Mouse (Mus musculus): Measurements from ENCODE around the gene Ubn1.

Ubn1 gene

DNA sequence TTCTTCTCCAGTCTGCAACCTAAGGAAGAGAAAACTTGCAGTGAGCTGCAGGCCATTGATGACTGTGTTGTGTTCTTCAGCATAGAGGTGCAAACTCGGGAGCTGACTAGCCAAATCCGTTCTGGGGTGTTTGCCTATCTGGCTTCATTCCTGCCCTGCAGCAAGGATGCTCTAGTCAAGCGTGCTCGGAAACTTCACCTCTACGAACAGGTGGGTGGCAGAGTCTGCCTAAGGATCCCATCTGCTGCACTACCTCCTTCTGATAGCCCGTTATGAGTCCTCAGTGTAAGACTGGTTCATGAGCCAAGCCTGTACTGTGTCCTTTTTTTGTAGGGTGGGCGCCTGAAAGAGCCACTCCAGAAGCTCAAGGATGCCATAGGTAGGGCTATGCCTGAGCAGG lies 22.1 kb downstream of the Ubn1 start:
- no peak for DNase-seq (ENCODE audit: low spot score in 2 of 2)

DNA sequence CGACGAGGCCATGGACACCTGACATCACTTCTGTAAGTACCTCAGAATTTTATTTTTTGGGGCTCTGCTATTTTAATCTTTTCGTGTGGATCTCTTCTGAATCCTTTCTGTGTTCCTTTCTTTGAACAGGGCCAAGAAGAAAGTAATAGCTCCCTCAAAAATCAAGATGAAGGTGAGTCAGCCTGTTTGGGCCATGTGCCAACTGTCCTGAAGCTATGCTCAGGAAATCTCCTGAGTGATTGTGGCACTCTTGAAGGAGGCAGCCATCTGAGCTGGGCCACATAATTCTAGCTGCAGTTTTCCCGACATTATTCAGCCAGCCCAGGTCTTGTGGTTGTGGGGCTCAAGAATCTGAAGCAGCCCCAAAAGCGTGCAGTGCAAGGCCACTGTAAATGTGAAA lies 24.5 kb downstream of the Ubn1 start:
- DNase-seq (ENCODE audit: low spot score in 2 of 2): no peak

GRCm38 (mm10) chr16:5085196-5085595 lies 35.3 kb downstream of the Ubn1 start:
- DNase-seq (ENCODE audit: low spot score in 2 of 2): no peak

DNA sequence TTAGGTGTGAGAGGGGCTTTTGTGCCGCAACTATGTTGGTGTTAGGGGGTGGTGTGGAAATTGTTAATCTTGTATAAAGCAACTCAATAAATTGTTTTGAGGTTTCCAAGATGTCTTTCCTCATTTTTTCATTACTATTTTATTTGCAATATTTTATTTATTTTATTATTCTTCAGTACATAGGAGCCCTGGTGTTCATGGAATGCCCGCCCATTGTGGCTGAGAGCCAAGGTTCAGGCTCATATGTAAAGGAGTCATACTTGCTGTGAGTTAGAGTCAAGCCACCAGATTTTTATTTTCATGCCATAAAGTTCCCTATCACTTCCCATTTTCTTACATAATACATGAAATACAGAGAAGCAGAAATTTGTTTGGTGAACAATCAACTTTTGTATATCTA lies 36.3 kb downstream of the Ubn1 start:
- no peak for DNase-seq (ENCODE audit: low spot score in 2 of 2)

GRCm38 (mm10) chr16:5089021-5089420 lies 39.2 kb downstream of the Ubn1 start:
- no peak for DNase-seq (ENCODE audit: low spot score in 2 of 2)

- DNase-seq (ENCODE audit: low spot score in 2 of 2): no peak
Observed at GRCm38 (mm10) chr16:5093285-5093684, 43.4 kb downstream of the Ubn1 start.

GRCm38 (mm10) chr16:5096504-5096903 lies 46.6 kb downstream of the Ubn1 start:
- DNase-seq (ENCODE audit: low spot score in 2 of 2): no peak

DNA sequence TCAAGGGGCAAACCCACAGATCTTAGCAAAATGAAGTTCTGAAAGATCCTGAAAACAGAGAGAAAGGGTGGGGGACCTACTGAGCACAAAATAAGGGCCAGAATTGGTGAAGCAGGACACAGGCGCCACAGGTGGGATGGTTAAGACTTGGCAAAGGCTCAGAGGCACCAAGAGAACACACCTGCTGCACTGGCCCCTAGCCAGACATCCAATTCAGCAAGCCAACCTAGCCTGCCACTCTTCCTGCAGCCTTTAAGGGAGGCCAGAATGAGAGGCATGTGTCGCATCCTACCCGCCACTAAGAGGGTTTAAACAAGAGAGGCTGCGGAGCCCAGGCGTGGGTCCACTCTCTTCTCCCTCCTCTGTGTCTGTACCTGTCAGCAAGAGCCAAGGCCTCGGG lies 51.1 kb downstream of the Ubn1 start:
- DNase-seq (ENCODE audit: low spot score in 2 of 2): no peak

GRCm38 (mm10) chr16:5109877-5110276 lies 60.0 kb downstream of the Ubn1 start:
- DNase-seq (ENCODE audit: low spot score in 2 of 2): no peak

- no peak for DNase-seq (ENCODE audit: low spot score in 2 of 2)
Observed at GRCm38 (mm10) chr16:5111021-5111420, 61.2 kb downstream of the Ubn1 start.

GRCm38 (mm10) chr16:5113002-5113550 lies 63.2 kb downstream of the Ubn1 start:
- no peak for DNase-seq (ENCODE audit: low spot score in 2 of 2)

DNA sequence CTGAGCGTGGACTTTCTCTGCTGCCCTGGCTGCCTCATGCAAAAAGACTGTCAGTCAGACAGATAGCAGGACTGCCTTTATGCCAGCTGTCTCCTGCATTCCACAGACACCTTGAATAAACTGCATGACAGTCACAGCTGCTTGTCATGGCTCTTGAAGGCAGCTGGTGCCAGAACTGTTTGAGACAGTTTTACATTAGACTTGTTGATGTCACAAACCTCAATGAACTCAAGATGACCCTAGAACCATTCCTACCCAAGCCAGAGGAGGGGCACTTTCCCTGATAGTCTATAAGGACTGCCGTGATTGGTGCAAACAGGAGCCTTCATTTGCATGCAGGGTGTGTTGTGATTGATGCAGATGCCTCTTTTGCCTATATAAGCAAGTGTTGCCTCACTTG lies 63.7 kb downstream of the Ubn1 start:
- DNase-seq (ENCODE audit: low spot score in 2 of 2): no peak

- no peak for DNase-seq (ENCODE audit: low spot score in 2 of 2)
Observed at GRCm38 (mm10) chr16:5119385-5119784, 69.5 kb downstream of the Ubn1 start.

- DNase-seq (ENCODE audit: low spot score in 2 of 2): no peak
Observed at GRCm38 (mm10) chr16:5119845-5120244, 70.0 kb downstream of the Ubn1 start.

DNA sequence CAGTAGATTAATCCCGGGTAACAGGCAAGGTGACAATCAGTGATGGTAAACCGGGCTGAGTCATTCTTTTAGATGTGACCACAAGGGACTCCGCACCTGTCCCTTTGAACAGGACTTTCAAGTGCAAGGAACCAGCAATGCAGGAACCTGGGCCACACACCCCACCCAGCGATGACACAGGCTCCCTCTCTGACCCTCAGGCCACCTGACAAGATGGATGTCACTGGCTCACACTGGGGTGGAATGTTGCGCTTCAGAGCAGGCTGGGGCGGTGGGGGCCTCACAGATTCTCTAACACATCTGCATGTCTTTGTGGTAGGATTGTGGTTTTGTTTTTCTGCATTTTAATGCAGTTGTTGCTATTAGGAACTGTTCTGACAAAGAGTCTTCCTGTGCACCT lies 73.6 kb downstream of the Ubn1 start:
- DNase-seq (ENCODE audit: low spot score in 2 of 2): no peak

- DNase-seq (ENCODE audit: low spot score in 2 of 2): no peak
Observed at GRCm38 (mm10) chr16:5130196-5130595, 80.3 kb downstream of the Ubn1 start.

- no peak for DNase-seq (ENCODE audit: low spot score in 2 of 2)
Observed at GRCm38 (mm10) chr16:5130766-5131165, 80.9 kb downstream of the Ubn1 start.

- DNase-seq (ENCODE audit: low spot score in 2 of 2): no peak
Observed at GRCm38 (mm10) chr16:5131251-5131922, 81.5 kb downstream of the Ubn1 start.

DNA sequence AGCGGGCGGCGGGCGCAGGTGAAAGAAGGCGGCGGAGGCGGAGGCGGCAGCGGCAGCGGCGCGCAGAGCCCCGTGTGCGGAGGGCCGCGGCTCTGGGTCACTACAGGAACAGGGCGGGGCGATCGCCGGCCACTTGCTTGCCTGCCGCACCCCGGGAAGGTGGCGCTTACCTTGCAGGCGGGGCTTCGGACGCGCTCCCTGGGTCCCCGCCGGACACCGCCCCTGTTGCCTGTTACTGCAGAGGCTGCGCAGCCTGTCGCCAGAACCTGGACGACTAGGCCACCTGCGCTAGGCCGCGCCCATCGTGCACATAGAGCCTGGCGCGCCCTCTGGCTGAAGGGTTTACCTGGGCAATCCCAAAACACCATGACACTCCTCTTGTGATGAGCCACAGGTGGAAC lies 82.5 kb downstream of the Ubn1 start, which contains the start of gene Ppl:
TSS of gene Ppl (minus strand) at position 21 of the 401 bp plus-strand sequence.
- no peak for DNase-seq (ENCODE audit: low spot score in 2 of 2)

DNA sequence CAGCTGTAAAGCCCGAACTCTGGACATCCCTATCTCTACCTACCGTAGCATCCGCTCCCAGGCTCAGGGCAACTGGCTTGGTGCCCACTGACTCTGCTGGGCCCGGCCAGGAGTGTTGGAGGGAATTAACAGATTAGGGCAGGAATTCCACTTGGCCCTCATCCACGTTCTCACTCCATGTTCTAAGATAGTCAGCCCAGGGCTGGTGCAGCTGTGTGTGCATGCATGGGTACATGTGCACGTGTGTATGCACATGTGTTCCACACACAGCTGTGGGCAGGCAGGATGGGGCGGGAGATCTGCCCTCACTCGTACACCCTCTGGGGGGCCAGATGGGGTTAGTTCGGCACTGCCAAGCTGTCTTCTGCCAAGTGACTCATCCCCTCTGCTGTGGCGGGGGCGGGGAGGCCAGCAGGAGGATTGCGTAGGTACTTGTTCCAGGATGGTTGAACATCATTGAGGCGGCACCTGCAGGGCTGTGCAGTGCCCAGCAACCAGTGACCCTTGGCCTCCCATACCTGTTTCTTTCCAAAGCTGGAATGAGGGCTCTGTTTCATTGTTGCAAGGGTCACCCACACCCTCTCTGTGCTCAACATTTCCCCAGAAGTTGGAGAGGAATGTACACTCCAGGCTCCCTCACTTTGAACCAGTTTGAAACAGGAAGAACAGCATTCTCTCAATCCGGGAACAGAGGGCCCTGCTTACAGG lies 84.9 kb downstream of the Ubn1 start:
- peak; percentile 35 to 54 for DNase-seq (ENCODE audit: low spot score in 2 of 2)

DNA sequence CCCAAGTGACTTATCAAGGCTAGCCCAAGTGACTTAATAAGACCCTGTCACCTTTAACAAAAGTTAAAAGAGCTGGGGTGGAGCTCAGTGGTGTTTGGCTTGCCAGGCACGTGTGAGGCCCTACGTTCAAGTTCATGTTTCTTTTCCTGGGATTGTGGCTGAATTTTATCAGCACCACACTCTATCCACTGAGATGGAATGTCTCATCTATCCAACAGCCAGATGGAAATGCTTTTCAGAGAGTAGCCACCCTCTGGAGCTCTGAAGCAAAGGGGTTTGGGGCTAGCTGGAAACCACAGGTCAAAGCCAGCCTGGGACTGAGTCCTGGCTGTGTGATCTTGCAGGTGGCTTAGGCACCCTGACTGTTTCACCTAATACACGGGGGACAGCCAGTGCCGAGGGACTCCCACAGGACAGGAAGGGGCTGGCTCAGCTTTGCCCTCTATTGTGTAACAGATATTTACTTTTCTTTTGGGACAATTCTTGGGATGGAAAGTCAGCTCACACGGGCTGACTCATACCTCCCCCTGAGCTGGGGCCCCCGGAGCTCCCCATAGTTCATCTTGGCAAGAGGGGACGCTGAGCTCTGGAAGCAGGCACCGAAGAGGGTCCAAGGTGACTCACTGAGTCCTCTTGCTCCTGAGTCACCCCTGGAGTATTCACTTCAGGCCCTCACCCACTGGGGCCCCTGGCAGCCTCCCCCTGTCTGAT lies 85.8 kb downstream of the Ubn1 start:
- no peak for DNase-seq (ENCODE audit: low spot score in 2 of 2)

All from frontal cortex, postnatal 36 days (tissue).